Mouse (Mus musculus): Measurements from ENCODE around the gene Nlrx1.
A peak's percentile ranks its signal among the peaks of the same experiment; 100 is the strongest.

Gene Nlrx1

GRCm38 (mm10) chr9:44268027-44268360, 405 bp downstream of the Nlrx1 start:
- peak; percentile 84 for DNase-seq (ENCODE audit: low spot score)

- peak; percentile 24 for DNase-seq (ENCODE audit: low spot score)
Observed at GRCm38 (mm10) chr9:44267319-44268026, 926 bp downstream of the Nlrx1 start.

GRCm38 (mm10) chr9:44266478-44267226, 1.7 kb downstream of the Nlrx1 start:
- no peak for DNase-seq (ENCODE audit: low spot score)

- DNase-seq (ENCODE audit: low spot score): no peak
Observed at GRCm38 (mm10) chr9:44261388-44261787, 7.0 kb downstream of the Nlrx1 start.

- no peak for DNase-seq (ENCODE audit: low spot score)
Observed at GRCm38 (mm10) chr9:44259014-44259413, 9.4 kb downstream of the Nlrx1 start.

- DNase-seq (ENCODE audit: low spot score): no peak
Observed at GRCm38 (mm10) chr9:44256213-44256612, 12.2 kb downstream of the Nlrx1 start.

- no peak for DNase-seq (ENCODE audit: low spot score)
Observed at GRCm38 (mm10) chr9:44255136-44255521, 13.3 kb downstream of the Nlrx1 start.

- no peak for DNase-seq (ENCODE audit: low spot score)
Observed at GRCm38 (mm10) chr9:44254508-44255135, 13.8 kb downstream of the Nlrx1 start.

- no peak for DNase-seq (ENCODE audit: low spot score)
Observed at GRCm38 (mm10) chr9:44253441-44253840, 15.0 kb downstream of the Nlrx1 start.

- no peak for DNase-seq (ENCODE audit: low spot score)
Observed at GRCm38 (mm10) chr9:44251314-44251713, 17.1 kb downstream of the Nlrx1 start, which contains the start of gene Pdzd3. Gene Pdzd3, minus strand, starts transcription at chr9:44251471.

- no peak for DNase-seq (ENCODE audit: low spot score)
Observed at GRCm38 (mm10) chr9:44250445-44250844, 18.0 kb downstream of the Nlrx1 start.

- DNase-seq (ENCODE audit: low spot score): peak; percentile 69
Observed at GRCm38 (mm10) chr9:44249181-44250146, 18.9 kb downstream of the Nlrx1 start.

- DNase-seq (ENCODE audit: low spot score): no peak
Observed at GRCm38 (mm10) chr9:44247907-44248306, 20.5 kb downstream of the Nlrx1 start.

GRCm38 (mm10) chr9:44243621-44244020, 24.8 kb downstream of the Nlrx1 start:
- no peak for DNase-seq (ENCODE audit: low spot score)

GRCm38 (mm10) chr9:44241418-44241817, 27.0 kb downstream of the Nlrx1 start:
- DNase-seq (ENCODE audit: low spot score): no peak

- no peak for DNase-seq (ENCODE audit: low spot score)
Observed at GRCm38 (mm10) chr9:44240911-44241310, 27.5 kb downstream of the Nlrx1 start.

GRCm38 (mm10) chr9:44240399-44240798, 28.0 kb downstream of the Nlrx1 start, which contains the start of gene Ccdc153:
Gene Ccdc153, plus strand, starts transcription at chr9:44240676.
- DNase-seq (ENCODE audit: low spot score): no peak

GRCm38 (mm10) chr9:44239447-44239846, 29.0 kb downstream of the Nlrx1 start:
- peak; percentile 90 for DNase-seq (ENCODE audit: low spot score)

- DNase-seq (ENCODE audit: low spot score): no peak
Observed at GRCm38 (mm10) chr9:44238501-44239190, 29.8 kb downstream of the Nlrx1 start.

- no peak for DNase-seq (ENCODE audit: low spot score)
Observed at GRCm38 (mm10) chr9:44237128-44237527, 31.3 kb downstream of the Nlrx1 start.

GRCm38 (mm10) chr9:44236601-44237000, 31.8 kb downstream of the Nlrx1 start:
- DNase-seq (ENCODE audit: low spot score): no peak
